Mouse (Mus musculus) retina, embryonic 14.5 days (tissue): Measurements from ENCODE around the gene Lrrc34.
A peak's percentile ranks its signal among the peaks of the same experiment; 100 is the strongest.

Experiments used
- DNase-seq: peaks from one replicate; pipeline ENCODE4 v3.0.0-alpha.2; 2015; ENCODE audit warnings: low spot score

The Lrrc34 gene

GRCm38 (mm10) chr3:30599711-30600545 is 47.7 kb downstream of the Lrrc34 start, which contains the start of gene Actrt3:
Gene Actrt3 (minus strand): TSS chr3:30599939.
- DNase-seq: peak; percentile 71

- no peak for DNase-seq
These were observed 50.4 kb downstream of the Lrrc34 start for GRCm38 (mm10) chr3:30597271-30597670.

GRCm38 (mm10) chr3:30595111-30595832 is 52.4 kb downstream of the Lrrc34 start:
- peak; percentile 63 for DNase-seq

GRCm38 (mm10) chr3:30593719-30594485 is 53.8 kb downstream of the Lrrc34 start:
- DNase-seq: peak; percentile 25

- peak; percentile 93 for DNase-seq
These were observed 55.2 kb downstream of the Lrrc34 start for GRCm38 (mm10) chr3:30592418-30592853.

GRCm38 (mm10) chr3:30588865-30589264 is 58.8 kb downstream of the Lrrc34 start:
- no peak for DNase-seq
